Mouse (Mus musculus) brain, embryonic 18.5 days (tissue): Measurements from ENCODE around the gene Cmtm5.
"Not testable (repeated sequence)": the region's sequence is repeated elsewhere in the genome, so short reads cannot be mapped to it uniquely, and the experiment has no call there.

Experiments
- DNase-seq: peaks from one replicate; pipeline ENCODE4 v3.0.0-alpha.2; 2012; ENCODE audit warnings: low read depth, low spot score

Cmtm5 gene

DNA sequence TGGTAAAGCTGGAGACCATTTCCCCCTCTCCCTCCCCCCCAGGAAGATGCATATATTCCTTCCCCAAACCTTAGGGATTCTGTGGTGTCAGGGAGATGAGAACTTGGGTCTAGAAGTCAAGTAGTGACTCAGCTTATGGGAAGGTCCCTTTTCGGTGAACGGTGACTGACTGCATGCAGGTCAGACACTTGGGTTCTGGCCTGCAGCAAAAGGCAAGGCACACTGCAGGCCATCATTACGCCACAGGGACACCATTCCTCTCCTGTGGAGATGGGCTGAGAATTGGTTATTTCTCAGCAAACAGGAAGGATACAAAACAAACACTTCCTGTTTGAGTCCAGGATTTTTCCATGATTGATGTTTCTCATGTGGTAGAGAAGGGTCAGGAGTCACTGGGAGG is 23.1 kb downstream of the Cmtm5 start:
- DNase-seq: no peak

DNA sequence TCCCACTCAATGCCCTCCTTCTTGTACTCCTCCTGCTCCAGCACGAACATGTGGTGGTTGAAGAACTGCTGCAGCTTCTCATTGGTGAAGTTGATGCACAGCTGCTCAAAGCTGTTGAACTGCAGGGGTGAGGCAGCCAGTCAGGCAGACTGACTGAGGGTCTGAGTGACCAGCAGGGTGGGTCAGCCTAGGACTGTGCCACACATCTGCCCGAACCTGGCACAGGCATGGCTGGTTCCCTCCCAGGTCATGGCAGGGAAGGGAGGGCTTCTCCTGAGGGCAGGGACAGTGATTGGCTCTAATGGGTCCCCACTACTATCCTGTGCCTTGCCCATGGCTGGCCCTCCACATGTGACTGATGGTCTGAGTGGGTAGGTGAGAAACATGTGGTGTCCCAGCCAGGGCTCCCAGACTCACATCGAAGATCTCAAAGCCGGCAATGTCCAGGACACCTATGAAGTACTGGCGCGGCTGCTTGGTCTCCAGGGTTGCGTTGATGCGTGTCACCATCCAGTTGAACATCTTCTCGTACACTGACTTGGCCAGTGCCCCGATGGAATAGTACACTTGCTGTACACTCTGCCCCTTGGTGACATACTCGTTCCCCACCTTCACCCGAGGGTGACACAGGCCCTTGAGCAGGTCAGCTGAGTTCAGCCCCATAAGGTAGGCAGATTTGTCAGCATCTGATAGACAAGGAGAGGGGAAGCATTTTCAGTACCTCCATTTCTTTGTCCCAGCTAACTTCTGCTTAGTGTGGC is 24.0 kb downstream of the Cmtm5 start:
- not testable (repeated sequence) for DNase-seq

DNA sequence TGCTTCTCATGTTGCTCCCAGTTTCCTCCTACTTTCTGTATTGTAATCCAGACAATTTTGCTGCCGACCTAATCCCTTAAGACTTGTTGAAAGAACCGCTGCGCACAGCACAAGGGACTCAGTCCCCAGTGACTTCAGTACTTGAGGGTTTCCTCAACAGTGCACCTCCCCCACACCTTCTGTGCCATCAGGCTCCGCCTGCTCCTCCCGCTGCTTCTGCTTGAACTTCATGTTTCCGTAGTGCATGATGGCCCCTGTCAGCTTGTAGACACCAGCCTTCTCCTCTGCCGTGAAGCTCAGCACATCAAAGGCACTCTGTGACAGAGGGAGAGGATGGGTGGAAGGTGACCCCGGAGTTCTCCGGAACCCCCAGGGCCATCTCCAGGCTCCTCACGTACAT is 24.7 kb downstream of the Cmtm5 start:
- no peak for DNase-seq

DNA sequence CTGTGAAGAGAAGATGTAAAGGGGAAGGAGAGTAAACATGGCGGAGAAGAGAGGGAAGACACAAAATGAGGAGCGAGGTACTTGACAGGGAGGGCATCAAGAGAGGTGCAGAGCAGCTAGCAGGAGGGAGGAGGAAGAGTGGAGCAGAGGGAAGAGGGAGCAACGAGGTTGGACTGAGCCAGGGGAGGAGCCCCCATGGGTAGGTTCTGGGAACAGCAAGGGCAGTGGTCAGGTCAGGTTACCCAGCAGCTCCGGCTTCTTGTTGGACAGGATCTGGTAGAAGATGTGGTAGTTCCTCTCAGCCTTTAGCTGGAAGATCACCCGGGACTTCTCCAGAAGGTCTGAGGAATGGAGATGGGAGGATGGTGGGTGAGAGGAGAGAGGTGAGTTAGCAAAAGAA is 25.4 kb downstream of the Cmtm5 start:
- no peak for DNase-seq

DNA sequence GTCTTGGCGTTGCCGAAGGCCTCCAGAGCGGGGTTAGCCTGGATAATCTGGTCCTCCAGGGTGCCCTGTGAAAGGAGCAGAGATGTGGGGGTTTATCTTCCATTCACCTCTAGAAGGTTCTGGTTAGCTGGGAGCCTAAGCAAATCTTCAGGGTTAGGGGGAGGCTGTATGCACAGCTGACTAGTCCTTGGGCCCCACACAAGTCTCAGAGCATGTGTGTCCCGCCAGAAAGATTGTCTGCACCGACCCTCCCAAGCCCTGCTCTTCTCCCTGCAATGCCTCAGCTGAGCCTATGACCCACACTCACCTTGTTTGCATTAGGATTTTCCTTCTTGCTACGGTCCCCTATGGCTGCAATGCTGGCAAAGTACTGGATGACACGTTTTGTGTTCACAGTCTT is 26.7 kb downstream of the Cmtm5 start:
- DNase-seq: no peak

DNA sequence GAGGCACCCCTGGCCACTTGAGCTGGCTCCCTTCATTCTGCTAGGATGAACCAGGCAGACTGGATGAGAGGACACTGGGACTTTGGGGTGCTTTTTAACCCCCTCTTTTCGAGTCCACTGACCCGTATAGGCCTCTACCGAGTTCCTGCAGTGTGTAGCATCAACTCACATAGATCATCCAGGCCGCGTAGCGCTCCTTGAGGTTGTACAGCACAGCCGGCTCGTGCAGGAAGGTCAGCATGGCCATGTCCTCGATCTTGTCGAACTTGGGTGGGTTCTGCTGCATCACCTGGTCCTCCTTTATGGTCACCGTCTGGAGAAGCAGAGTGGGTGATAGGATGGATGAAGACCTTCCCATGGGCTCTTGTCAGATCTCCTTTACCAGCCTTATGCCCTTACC is 27.7 kb downstream of the Cmtm5 start:
- DNase-seq: no peak

DNA sequence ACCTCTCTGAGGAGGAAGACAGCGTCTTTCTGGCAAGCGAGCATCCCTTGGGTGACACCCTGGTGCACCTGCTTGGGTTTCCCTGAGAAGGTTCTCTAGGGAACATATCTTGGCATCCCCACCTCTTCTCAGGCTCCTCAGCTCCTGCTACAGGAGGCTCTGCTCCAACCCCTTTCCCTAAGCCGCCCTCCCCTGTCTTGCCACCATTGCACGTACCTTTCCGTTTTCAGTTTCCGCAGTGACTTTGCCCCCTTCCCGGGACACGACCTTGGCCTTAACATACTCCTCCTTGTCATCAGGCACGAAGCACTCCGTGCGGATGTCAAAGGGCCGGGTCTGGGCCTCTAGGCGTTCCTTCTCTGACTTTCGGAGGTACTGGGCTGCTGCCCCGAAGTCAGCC is 29.0 kb downstream of the Cmtm5 start:
- DNase-seq: no peak

DNA sequence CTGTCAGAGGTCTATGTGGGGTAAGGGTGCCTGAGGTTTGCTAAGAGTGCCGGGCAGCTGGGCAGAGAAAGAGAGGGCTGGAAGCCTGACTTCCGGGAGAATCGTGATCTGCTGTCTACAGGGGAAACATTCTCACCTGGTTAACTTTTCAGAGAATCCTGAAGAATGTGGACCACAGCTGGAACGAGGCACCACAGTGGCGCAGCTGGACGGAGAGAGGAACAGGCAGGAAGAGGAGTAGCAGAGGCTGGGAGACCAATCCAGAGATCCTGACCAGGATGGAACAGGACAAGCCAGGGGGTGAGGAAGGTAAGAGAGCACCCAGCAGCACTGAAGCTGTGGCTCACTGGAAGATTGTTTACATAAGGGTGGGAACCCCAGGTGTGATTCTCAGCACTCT is 29.6 kb downstream of the Cmtm5 start:
- DNase-seq: no peak

DNA sequence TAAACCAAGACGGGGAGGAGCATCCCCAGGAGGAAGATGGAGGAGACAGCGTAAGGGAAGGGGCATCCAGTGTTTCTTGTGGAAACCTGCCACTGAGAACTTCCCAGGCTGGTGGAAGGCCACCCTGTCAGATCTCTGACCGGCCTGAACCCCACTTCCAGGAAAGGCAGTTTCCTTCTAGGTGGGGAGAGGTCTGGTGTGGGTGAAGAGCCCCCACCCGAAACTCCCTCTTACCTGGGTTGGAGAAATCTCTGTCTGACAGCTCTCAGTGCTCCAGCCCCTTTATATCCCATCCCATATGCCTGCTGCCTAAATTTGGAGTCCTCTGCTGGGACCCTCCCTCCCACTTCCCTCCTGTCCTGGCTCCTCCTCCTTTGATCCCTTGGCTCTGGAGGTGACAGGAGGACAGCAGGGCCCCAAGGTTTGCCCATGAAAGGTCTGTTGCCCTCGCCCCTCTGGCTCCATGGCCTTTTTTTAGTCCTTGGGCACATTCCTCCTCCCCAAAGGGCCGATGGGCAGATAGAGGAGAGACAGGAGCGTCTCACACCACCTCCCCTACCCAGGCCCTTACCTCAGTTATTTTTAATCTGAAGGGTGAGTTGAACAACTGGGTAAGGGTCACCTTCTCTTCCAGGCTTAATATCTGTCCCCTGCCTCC is 30.4 kb downstream of the Cmtm5 start, which contains the start of gene Myh6:
Myh6 (minus strand) TSS at position 608 of the 658 bp plus-strand sequence.
- no peak for DNase-seq

DNA sequence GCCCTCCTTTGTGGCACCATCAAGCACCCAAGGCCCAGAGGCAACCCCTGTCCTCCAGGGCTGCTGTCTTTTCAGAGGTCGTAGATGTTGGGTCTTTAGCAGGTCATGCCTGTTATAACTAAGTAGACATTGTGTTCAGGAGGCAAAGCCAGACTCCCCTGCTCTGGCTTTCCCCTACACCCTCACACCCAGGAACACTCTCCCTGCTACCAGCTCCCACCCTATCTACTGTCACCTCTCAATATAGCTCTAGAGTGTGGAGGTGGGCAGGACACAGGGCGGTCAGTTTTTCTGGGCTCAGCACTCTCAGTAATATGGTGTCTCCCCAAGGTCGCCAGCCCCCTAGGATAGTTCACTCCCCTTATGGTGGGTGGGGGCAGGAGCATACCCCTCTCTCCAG is 31.8 kb downstream of the Cmtm5 start:
- DNase-seq: no peak

DNA sequence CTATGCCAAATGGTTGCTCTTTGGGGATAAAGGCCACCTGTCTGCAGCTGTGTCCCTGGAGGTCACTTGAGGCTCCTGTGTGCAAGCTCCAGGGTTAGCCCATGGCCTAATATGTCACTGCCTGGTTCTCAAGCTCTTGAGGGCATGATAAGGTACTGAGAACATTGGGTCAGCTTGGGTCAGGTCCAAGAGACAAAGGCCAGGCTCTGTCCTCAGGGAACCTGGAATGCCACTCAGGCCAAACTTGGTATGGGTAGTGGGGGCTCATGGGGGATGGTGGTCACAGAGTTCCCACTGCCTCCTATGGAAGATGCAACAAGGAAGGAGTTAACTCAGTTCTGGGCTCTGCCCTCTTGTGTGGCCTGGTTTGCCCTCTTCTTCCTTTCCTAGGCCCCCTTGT is 32.3 kb downstream of the Cmtm5 start:
- no peak for DNase-seq

DNA sequence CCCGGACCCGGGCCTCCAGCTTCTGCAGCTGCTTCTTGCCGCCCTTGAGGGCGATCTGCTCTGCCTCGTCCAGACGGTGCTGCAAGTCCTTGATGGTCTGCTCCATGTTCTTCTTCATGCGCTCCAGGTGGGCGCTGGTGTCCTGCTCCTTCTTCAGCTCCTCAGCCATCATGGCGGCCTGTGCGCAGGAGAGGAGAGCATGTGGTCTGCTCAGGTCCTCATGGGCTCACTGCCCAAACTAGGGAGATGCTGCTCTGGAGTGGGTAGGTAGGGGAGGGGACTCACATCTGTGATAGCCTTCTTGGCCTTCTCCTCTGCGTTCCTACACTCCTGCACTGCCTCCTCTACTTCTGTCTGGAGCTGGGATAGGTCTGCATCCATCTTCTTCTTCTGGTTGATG is 36.7 kb downstream of the Cmtm5 start:
- DNase-seq: not testable (repeated sequence)

DNA sequence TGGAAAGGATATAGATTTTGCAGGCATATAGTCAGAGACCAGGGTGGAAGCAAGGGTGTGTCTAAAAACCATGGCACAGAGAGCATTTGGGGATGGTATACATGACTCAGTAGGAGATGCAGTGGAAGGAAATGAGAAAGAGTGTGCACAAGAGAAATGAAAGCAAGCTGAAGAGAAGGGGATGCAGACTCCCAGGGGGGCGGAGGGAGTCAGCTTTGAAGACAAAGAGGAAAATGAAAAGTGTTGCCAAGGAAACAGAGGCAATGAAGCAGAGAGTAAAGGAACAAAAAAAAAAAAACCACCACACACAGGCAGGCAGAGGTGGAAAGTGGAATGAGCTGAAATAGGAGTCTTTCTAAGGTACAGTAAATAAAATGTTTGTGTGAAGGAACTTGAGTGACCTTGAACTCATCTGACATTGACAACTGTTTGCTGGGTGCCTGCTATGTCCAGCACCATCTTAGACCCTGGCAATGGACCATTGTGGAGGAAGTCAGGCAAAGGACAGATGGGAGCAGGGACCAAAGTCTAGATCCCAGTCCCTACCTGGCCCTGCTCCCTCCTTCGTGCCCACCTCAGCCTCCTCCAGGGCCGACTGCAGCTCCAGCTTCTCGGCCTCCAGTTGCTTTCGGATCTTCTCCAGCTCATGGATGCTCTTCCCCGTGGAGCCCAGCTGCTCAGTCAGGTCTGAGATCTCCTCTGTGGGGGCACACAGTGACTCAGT is 38.2 kb downstream of the Cmtm5 start:
- DNase-seq: peak; percentile 79

DNA sequence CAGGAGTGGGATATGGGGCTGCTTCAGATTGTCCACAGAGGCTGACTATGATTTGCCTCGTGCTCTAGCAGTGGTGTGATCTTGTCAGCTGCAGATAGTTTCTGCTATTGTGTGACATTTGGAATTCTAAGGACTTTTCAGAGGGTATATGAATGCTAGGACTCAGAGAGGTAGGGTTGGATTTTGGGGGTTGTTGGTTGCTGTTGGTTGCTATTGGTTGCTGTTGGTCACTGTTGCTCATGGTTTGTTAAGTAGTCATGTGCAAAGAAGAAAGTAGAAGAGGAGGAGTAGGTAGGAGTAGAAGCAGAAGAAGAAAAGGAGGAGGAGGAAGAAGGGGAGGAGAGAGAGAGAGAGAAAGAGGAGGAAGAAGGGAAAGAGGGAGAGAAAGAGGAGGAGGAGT is 40.6 kb downstream of the Cmtm5 start, which contains the start of gene Gm17428:
Gm17428 (plus strand) TSS at position 301 of the 400 bp plus-strand sequence.
- no peak for DNase-seq

DNA sequence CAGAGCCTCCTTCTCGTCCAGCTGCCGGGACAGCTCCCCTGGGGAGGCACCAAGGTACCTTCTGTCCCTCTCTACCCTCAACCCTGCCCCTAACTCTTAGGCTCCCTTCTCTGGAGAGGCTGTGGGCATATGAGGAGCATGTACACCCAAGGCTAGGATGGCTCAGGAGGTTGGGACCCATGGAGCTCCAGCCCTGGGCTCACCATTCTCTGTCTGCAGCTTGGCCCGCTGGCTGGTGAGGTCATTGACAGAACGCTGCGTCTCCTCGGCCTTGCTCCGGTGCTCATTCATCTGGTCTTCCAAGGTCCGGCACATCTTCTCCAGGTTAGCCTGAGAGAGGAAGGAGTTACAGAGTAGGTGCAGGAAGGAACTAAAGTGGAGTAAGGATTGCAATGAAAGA is 42.6 kb downstream of the Cmtm5 start:
- DNase-seq: no peak

DNA sequence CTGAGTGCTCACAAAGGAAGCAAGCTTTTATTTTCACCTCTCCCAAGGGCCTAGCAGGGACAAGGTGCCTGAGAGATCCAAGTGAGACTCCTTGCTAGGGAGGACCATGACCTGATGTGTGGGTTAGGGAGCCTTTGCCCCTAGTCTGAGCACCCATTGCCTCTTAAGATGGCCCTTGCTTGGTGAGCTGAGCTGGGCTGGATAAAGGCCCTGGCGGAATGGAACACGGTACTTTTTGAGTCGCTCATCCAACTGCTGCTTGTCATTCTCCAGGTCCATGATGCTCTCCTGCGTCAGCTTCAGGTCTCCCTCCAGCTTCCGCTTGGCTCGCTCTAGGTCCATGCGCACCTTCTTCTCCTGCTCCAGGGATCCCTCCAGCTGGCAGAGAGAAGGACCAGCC is 45.9 kb downstream of the Cmtm5 start:
- DNase-seq: no peak

DNA sequence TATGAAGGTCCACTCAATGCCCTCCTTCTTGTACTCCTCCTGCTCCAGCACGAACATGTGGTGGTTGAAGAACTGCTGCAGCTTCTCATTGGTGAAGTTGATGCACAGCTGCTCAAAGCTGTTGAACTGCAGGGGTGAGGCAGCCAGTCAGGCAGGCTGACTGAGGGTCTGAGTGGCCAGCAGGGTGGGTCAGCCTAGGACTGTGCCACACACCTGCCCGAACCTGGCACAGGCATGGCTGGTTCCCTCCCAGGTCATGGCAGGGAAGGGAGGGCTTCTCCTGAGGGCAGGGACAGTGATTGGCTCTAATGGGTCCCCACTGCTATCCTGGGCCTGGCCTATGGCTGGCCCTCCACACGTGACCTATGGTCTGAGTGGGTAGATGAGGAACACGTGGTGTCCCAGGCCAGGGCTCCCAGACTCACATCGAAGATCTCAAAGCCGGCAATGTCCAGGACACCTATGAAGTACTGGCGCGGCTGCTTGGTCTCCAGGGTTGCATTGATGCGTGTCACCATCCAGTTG is 52.4 kb downstream of the Cmtm5 start:
- not testable (repeated sequence) for DNase-seq
